Mouse (Mus musculus): ENCODE measurements at regions not wholly inside any gene's neighbourhood (a gene's known extent, or its start where the extent isn't known, plus 50 kb on each side); places are given as distances from the start of the nearest gene placed in this dataset.

DNA sequence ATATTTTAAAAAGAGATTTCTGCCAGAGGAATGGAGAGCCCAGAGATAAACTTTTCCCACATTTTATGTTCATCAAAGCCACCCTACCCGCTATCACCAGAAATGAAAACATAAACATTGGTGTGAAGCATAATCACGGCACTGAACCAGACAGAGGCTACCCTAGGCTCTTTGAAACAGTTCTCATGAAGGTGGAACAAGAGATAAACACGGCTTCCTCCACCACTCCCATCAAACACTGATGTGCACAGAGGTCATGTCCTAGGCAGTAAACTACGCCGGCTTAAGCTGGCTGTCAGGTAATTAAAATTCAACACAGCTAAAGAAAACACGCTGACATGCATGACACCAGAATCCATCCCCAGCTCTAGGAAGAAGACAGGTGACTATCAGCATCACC is 182.5 kb downstream of the Mreg start:
- Histone ChIP-seq H3K27ac (ENCODE audit: insufficient read depth, low read length) (peak overlapping the region; percentile 83), H3K4me3 (ENCODE audit: insufficient read depth, low read length) (no peak overlapping the region), H3K4me1 (ENCODE audit: control insufficient read depth, insufficient read depth, low read length) (peaks cover 3% of the 10 kb centered on the region; the same call in 1 of the 2 replicates)
- TF ChIP-seq POLR2A (IDR thresholded peaks at IDR 0.05; ENCODE audit: low read depth, low read length) = no peak
- TF ChIP-seq CTCF (IDR thresholded peaks at IDR 0.05; ENCODE audit: borderline replicate concordance, insufficient read depth, low read length) = no peak

DNA sequence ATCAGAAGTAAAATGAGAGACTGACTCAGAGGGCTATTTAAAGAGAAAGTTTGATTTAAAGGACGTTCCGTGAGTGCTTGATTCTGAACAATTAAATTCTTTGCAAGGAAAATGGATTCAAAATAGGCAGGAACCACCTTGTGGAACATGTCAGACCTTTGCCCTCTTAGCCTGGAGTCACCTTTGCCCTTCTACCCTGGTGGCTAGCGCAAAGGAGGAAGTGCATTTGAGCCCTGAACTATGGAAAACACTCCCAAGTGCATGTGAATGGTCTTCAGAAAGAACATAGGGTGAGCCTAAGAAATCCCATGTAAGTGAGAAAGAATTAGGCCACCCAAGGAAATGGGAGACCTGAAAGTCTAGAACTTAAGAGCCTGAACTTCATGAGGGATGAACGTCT is 185.2 kb downstream of the Mreg start:
- H3K27ac ChIP-seq (ENCODE audit: insufficient read depth, low read length) = no peak overlapping the region
- peaks cover 8% of the 10 kb centered on the region; the same call in 1 of the 2 replicates for H3K4me1 ChIP-seq (ENCODE audit: control insufficient read depth, insufficient read depth, low read length)
- no peak overlapping the region for H3K4me3 ChIP-seq (ENCODE audit: insufficient read depth, low read length)
- no peak for TF ChIP-seq CTCF (IDR thresholded peaks at IDR 0.05; ENCODE audit: borderline replicate concordance, insufficient read depth, low read length)
- no peak for TF ChIP-seq POLR2A (IDR thresholded peaks at IDR 0.05; ENCODE audit: low read depth, low read length)

DNA sequence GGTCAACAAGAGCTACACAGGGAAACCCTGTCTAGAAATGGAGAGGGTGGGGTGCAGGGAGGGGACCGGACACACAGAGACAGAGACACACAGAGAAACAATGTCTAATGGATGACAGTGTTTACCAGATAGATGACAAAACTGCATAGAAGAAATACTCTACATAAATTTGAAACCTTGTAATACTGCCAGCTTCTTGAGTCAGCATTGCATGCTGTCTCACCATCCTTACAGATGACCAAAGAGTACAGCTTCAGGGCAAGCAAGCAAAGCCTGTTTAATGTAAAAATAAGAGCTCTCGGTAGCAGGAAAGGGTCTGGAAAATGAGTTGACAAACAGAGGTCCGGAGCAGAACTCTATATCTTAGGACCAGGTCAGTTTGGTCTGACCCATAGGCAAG is 189.5 kb downstream of the Mreg start:
- no peak for TF ChIP-seq CTCF (IDR thresholded peaks at IDR 0.05; ENCODE audit: borderline replicate concordance, insufficient read depth, low read length)
- no peak for TF ChIP-seq POLR2A (IDR thresholded peaks at IDR 0.05; ENCODE audit: low read depth, low read length)
- Histone ChIP-seq H3K4me3 (ENCODE audit: insufficient read depth, low read length) (no peak overlapping the region), H3K27ac (ENCODE audit: insufficient read depth, low read length) (peak overlapping the region; percentile 72; the same call in 1 of the 2 replicates), H3K4me1 (ENCODE audit: control insufficient read depth, insufficient read depth, low read length) (peaks cover 10% of the 10 kb centered on the region; the same call in 1 of the 2 replicates)

DNA sequence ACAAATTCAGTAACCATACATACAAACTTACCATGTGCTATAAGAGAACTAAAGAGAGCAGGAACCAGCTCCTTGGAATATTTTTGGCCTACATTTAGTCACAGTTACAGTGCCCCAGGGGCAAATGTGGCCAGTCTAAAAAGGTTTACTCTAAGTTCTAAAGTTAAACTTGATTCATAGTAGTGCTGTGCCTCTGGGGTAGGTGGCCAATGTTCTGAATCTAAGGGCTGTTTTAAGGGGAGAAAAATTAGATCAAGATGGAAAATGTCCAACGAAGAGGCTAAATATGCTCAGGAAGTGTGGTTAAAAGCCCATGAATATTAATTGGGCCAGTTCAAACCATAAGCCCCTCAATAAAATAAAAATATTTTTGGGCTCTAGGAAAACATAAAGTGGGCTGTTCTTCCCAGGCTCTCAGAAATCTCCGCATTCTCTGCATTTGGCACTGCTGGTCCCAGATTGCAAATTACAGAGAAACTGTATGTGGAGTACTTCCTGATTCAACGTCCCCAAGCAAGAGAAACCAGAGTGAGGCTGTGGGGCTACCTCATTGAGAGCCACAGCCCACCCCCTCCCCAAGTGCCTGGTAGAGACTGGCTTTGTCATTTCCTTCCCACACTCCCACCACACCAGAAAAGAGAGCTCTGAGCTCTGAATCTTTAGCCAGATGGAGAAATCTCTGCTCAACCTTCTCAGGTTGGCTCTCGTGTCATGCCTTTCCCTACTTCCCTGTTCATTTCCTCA is 193.5 kb downstream of the Mreg start:
- TF ChIP-seq CTCF (IDR thresholded peaks at IDR 0.05; ENCODE audit: borderline replicate concordance, insufficient read depth, low read length) = no peak
- TF ChIP-seq POLR2A (IDR thresholded peaks at IDR 0.05; ENCODE audit: low read depth, low read length) = no peak
- H3K4me1 ChIP-seq (ENCODE audit: control insufficient read depth, insufficient read depth, low read length) = peaks cover 10% of the 10 kb centered on the region; the same call in 1 of the 2 replicates
- H3K27ac ChIP-seq (ENCODE audit: insufficient read depth, low read length) = no peak overlapping the region; the same call in 1 of the 2 replicates
- H3K4me3 ChIP-seq (ENCODE audit: insufficient read depth, low read length) = no peak overlapping the region

DNA sequence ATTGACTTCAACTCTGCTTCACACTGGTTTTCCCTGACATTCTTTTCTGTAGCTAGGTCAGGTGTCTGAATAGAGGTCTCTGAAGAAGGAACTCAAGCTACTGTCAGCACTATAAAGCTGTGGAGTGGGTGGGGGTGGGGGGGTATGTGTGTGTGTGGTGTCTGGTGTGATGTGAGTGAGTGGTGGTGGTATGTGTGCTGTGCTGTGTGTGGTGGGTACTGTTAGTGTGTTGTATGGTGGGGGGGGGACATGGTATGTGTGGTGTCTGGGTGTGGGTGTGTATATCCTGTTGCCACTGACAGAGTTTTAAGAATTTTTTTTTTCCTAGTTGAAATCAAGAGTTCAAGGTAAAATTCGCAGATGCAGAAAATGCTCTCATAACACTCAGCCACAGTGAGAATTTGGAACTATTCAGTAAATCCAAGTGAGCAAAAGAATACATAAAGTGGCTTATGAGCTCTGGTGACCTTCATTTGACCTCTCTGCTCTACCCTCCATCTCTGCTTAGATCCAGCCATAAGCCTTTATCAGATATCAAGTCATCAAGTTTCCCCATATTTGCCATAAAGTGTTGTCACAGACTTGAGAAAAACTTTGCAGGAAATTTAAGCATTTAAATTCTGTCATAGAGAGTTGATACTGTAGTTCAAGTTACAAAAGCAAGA is 194.2 kb downstream of the Mreg start:
- H3K4me3 ChIP-seq (ENCODE audit: insufficient read depth, low read length) = no peak overlapping the region
- TF ChIP-seq POLR2A (IDR thresholded peaks at IDR 0.05; ENCODE audit: low read depth, low read length) = no peak
- no peak for TF ChIP-seq CTCF (IDR thresholded peaks at IDR 0.05; ENCODE audit: borderline replicate concordance, insufficient read depth, low read length)
- no peak overlapping the region for H3K27ac ChIP-seq (ENCODE audit: insufficient read depth, low read length)
- peaks cover 10% of the 10 kb centered on the region; the same call in 1 of the 2 replicates for H3K4me1 ChIP-seq (ENCODE audit: control insufficient read depth, insufficient read depth, low read length)

DNA sequence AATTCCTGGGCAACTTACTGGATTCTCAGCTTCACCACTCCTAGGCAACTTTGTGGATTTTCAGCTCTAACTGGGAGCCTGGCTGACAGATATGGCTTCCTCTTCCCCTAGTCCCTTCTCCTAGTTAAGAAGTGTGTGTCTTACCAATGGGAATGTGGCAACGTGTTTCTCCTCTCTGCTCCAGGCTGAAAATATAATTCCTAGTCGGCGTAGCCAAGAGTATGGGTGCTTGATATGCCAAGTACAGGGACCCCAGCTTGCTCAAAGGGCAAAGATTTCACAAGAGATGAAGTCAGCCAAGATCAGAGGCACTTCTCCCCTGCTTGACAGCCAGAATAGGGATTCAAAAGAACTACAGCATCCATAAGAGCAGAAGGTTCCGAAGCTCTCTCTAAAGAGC is 196.6 kb downstream of the Mreg start:
- H3K27ac ChIP-seq (ENCODE audit: insufficient read depth, low read length) = no peak overlapping the region
- H3K4me1 ChIP-seq (ENCODE audit: control insufficient read depth, insufficient read depth, low read length) = peaks cover 2% of the 10 kb centered on the region; the same call in 1 of the 2 replicates
- TF ChIP-seq POLR2A (IDR thresholded peaks at IDR 0.05; ENCODE audit: low read depth, low read length) (no peak), CTCF (IDR thresholded peaks at IDR 0.05; ENCODE audit: borderline replicate concordance, insufficient read depth, low read length) (no peak)
- H3K4me3 ChIP-seq (ENCODE audit: insufficient read depth, low read length) = no peak overlapping the region

DNA sequence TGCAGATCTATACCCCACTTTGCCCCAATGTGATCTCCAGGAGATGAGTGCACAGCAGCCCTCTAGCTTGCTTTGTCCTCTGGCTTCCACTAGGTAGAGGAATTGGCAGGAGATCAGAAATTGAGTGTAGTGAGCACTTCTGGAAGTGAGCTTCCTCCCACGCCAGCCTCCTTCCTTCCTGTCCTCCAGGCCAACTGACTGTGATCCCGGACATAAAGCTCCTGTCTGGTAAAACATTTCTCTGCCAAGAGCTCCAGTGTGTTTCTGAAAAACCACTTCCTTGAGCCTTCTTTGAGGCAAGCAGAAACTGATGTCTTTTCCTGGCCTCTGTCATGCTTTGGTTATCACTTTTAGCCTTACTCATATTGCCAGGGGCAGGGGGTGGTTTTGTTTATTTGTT is 197.5 kb downstream of the Mreg start:
- H3K4me1 ChIP-seq (ENCODE audit: control insufficient read depth, insufficient read depth, low read length) = peaks cover 3% of the 10 kb centered on the region; the same call in 1 of the 2 replicates
- no peak overlapping the region for H3K4me3 ChIP-seq (ENCODE audit: insufficient read depth, low read length)
- no peak overlapping the region for H3K27ac ChIP-seq (ENCODE audit: insufficient read depth, low read length)
- TF ChIP-seq CTCF (IDR thresholded peaks at IDR 0.05; ENCODE audit: borderline replicate concordance, insufficient read depth, low read length) (no peak), POLR2A (IDR thresholded peaks at IDR 0.05; ENCODE audit: low read depth, low read length) (no peak)

DNA sequence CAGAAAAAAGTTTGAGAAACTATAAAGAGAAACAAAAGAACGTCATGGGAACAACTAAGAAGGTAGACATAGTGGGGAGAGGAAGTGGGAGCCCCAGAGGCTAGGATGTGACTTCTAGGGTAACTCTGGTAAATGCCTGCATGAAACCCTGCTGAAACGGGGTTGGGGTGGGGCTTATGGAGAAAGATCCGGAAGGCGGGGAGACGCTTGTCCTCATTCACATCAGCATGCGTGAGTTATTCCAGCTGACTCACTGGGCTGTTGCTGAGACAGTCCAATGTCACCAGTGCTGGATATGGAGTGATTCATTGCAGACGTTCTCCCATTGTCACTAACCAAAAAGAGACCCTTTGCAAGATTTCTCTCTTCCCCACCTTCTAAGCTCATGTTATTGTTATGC is 198.2 kb downstream of the Mreg start:
- TF ChIP-seq POLR2A (IDR thresholded peaks at IDR 0.05; ENCODE audit: low read depth, low read length) = no peak
- no peak for TF ChIP-seq CTCF (IDR thresholded peaks at IDR 0.05; ENCODE audit: borderline replicate concordance, insufficient read depth, low read length)
- H3K27ac ChIP-seq (ENCODE audit: insufficient read depth, low read length) = no peak overlapping the region
- H3K4me3 ChIP-seq (ENCODE audit: insufficient read depth, low read length) = no peak overlapping the region
- peaks cover 4% of the 10 kb centered on the region for H3K4me1 ChIP-seq (ENCODE audit: control insufficient read depth, insufficient read depth, low read length)

DNA sequence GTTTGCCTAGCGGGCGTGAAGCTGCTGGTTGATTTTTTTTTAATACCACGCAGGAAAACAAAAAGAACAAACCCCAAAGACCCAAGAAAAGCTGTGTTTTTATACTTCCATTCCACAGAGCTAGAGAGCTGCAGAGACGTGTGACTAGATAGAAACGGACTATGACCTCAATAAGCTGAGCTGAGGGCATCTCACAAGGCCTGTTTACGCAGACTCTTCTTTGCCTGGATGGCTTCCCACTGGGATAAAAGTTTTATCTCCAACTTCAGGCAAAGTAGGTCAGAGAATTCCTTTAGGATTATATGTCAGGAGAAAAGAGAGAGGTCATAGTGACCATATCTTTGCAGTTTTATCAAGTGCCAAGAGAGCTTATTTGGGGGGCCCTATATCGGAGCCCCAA is 199.4 kb downstream of the Mreg start:
- Histone ChIP-seq H3K27ac (ENCODE audit: insufficient read depth, low read length) (no peak overlapping the region), H3K4me1 (ENCODE audit: control insufficient read depth, insufficient read depth, low read length) (peaks cover 2% of the 10 kb centered on the region)
- TF ChIP-seq POLR2A (IDR thresholded peaks at IDR 0.05; ENCODE audit: low read depth, low read length) = no peak
- TF ChIP-seq CTCF (IDR thresholded peaks at IDR 0.05; ENCODE audit: borderline replicate concordance, insufficient read depth, low read length) = no peak

More for the DNA sequence above, 199.4 kb downstream of the Mreg start:
- no peak overlapping the region for H3K4me3 ChIP-seq (ENCODE audit: insufficient read depth, low read length)
